Mouse (Mus musculus) erythroid progenitor cell, adult 5-6 weeks (primary cell): ENCODE measurements around the gene Ripk1. TPM values are rescaled to one million over a fixed set of nuclear protein-coding genes. Genes with fewer than 3 reads are reported as not detected.

ENCODE experiments used
- ATAC-seq: replicated peaks from 2 replicates; pipeline ENCODE4 v1.8.0; 2016; ENCODE audit warnings: moderate number of reproducible peaks, mild to moderate bottlenecking, moderate TSS enrichment, inconsistent platforms; ENCODE audit not compliant: poor library complexity, low FRiP score, severe bottlenecking
- total RNA-seq, 2 experiments: library from RNA; stranded (forward) in 1 of 2; stranded (reverse) in 1 of 2; fragments of 150-400 nt in 1 of 2; fragments of 186-747, 209-891 nt in 1 of 2; gene quantifications; 2 replicates each; pipeline versions ENCODE4 v1.2.3 to v1.2.4; 2015 to 2017; ENCODE audit warnings: low replicate concordance in 2 of 2

Gene Ripk1
- total RNA-seq, 2 experiments from 2014 or later, result 7.3 to 37.7 TPM

- peak; percentile 99 for ATAC-seq
Measured at GRCm38 (mm10) chr13:34037172-34038055, 35.3 kb downstream of the Ripk1 start, which contains the start of gene Bphl. Gene Bphl, plus strand, starts transcription at chr13:34037597.

DNA sequence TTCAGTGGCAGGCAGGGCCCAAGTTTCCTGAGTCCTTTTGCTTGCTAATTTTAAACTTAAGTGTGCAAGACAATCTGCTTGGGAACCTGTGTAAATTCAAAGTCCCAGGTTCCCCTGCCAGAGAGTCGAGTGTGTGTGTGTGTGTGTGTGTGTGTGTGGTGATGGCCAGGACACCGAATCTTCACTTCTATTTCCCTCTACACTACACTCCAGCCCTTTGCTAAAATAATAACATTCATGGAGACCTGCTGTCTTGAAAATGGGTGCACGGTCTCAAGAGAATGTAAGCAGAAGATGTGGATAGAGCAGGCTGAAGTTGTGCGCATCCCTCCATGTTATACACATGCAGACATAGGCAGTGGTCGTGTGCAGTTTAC is 35.9 kb downstream of the Ripk1 start:
- ATAC-seq, result no peak

DNA sequence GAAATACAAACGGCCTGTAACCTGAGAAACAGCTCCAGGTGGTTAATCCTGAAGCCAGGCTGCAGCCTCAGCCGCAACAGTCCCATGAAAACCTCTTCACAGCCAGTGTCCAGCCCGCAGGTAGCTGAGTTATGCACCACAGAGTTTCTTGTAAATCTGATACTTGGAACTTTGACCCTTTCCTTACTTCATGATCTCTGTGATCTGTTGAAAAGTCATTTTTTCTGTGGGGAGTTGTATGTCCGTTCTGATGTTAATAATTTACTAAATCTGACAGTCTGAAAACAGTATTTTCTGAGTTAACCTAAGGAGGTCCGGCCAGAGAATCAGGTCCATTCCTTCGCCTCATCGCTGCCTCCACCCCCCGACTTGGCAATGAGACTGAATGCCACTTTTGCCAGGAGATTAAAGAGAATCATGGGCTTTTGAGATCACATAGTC is 36.8 kb downstream of the Ripk1 start:
- no peak for ATAC-seq

- ATAC-seq, result no peak
Measured at GRCm38 (mm10) chr13:34040091-34040490, 37.9 kb downstream of the Ripk1 start.

DNA sequence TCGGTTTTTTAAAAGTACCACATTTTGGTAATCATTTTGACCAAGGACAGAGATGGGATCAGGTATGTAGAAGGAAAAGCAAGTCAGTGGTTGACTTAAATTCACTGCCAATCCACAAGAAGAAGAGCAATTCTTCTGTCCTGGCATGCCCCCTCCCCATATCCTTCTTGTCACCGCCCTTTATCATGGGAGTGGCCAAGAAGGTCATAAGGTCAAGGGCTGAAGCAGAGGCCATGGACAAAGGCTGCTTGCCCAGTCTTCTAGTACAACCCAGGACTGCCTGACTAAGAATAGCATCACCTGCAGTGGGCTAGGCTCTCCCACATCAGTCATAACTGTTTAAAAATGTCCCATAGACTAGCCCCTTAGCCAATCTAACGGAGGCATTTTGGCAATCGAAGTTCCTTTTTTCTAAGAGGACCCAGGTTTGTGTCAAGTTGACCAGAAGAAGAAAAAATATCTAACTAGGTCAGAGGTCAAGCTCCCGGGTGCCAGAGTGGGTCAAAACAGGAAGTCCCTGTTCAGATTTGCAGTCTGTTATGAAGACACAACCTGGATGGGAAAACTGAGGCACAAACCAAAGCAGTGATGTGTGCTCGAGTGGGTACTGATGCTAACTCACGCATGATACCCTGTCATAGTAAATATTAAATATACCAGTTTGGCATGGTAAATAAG is 41.7 kb downstream of the Ripk1 start:
- no peak for ATAC-seq

- ATAC-seq, result no peak
Measured at GRCm38 (mm10) chr13:34045511-34046249, 43.5 kb downstream of the Ripk1 start.

DNA sequence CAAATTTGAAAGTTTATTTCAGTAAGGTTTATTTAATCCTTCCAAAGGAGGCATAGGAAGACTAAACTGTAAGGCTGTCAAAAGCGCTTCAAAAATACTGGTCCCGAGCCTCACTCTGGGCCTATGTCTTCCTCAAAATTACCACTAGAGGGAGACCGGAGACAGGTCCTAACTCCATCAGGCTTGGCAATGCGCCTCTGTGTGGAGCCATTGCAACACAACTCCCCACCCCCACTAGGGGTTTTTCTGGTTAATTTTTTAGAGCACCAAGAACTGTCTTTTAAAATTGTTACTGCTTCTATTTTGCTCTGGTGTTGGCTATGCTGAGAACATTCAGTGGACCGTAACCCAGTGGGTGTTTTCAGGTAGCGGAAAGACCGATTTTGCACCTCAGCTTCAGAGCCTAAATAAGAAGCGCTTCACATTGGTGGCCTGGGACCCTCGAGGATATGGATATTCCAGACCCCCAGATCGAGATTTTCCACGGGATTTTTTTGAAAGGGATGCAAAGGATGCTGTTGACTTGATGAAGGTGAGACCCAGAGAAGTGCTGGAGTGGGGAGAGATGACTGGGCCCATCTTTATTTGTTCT is 44.4 kb downstream of the Ripk1 start:
- peak; percentile 80 for ATAC-seq

- ATAC-seq, result no peak
Measured at GRCm38 (mm10) chr13:34047526-34047925, 45.4 kb downstream of the Ripk1 start.

- ATAC-seq, result no peak
Measured at GRCm38 (mm10) chr13:34050479-34050878, 48.3 kb downstream of the Ripk1 start.

DNA sequence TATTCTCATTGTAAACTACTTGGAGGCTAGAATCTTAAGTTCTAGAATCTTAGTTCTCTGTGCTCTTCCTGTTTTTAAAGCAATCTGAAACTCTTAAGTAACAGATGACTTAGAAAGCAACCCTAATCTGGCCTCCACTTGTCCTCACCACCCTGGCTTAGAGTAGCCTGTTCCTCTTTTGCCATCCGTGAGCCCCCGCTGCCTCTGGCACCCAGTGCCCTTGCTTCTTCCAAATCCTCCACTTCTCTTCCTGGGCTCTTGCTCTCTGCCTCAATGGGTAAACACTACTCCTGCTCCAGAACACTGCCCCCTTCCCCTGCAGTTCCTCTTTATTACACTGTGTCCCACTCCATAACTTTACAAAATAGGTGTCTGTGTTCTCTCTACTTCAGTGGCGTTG is 49.5 kb downstream of the Ripk1 start:
- ATAC-seq, result no peak

GRCm38 (mm10) chr13:34053673-34054282 is 51.6 kb downstream of the Ripk1 start:
- ATAC-seq, result no peak

GRCm38 (mm10) chr13:34054391-34054790 is 52.2 kb downstream of the Ripk1 start:
- ATAC-seq, result no peak

DNA sequence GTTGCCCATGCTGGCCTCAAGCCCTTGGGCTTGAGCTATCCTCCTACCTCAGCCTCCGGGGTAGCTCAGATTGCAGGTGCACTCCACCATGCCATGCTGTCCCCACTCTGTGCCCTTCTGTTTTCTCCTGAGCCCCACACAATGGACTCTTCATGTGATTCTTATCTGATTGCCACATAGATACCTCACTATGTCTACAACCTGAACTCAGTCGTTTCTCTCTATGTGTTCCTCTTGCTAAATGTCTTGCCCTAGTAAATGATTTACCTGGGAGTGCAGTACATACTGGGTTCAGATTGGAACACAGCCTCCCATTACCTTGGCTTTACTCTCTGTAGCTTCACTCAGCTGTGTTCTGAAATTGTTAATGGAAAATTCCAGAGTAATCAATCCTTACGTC is 52.8 kb downstream of the Ripk1 start:
- ATAC-seq, result no peak

- ATAC-seq, result no peak
Measured at GRCm38 (mm10) chr13:34057252-34057651, 55.1 kb downstream of the Ripk1 start.

DNA sequence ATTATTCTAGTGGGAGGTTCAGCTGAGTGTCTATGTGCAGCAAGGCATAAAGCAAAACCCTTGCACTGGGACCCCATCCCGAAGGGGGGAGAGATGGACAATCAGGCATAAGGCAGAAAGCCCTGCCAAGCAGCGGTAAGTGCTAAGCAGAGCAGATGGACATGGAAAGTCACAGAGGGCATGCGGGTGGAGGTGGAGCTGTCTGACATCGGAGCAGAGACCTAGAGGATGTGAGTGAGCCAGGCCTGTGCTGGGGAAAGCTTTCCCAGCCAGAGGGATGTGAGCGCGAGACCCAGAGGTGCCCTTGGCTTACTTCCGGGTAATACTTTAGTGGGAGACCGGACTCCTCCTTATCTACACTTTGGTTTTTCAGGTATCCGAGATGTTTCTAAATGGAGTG is 57.9 kb downstream of the Ripk1 start:
- ATAC-seq, result no peak

- ATAC-seq, result no peak
Measured at GRCm38 (mm10) chr13:34062466-34062865, 60.3 kb downstream of the Ripk1 start.

- ATAC-seq, result no peak
Measured at GRCm38 (mm10) chr13:34066351-34066750, 64.2 kb downstream of the Ripk1 start.

- no peak for ATAC-seq
Measured at GRCm38 (mm10) chr13:34070296-34070695, 68.1 kb downstream of the Ripk1 start.

DNA sequence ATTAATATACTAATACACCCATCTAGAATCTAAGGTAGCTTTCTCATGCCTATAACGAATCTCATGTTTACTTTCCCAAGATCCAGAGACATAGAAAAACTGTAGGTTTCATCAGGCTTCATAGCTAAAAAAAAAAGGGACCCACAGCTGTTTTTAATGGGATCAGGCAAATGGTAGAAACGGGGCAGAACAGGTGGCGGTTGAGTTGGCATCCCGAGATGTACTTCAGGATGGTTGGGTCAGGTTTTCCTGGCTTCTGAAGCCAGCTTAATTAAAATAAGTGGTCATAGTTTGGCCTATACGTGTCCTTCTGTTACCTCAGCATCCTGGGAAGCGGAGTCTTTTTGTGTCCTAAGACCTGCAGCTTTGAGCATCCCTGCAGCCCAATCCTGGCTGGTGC is 69.7 kb downstream of the Ripk1 start:
- no peak for ATAC-seq

GRCm38 (mm10) chr13:34072847-34073246 is 70.7 kb downstream of the Ripk1 start:
- ATAC-seq, result no peak
